Mouse (Mus musculus): ENCODE measurements around the gene Mex3a.

The Mex3a gene

GRCm38 (mm10) chr3:88532299-88532674, at the start of gene Mex3a:
Mex3a (plus strand) TSS chr3:88532395.
- DNase-seq (ENCODE audit: low spot score): no peak

GRCm38 (mm10) chr3:88483141-88483540, 49.1 kb upstream of the Mex3a start:
- no peak for DNase-seq (ENCODE audit: low spot score)

GRCm38 (mm10) chr3:88483621-88484020, 48.6 kb upstream of the Mex3a start:
- DNase-seq (ENCODE audit: low spot score): peak; percentile 67

- no peak for DNase-seq (ENCODE audit: low spot score)
These were observed 47.4 kb upstream of the Mex3a start for GRCm38 (mm10) chr3:88484597-88485316.

GRCm38 (mm10) chr3:88486043-88486442, 46.2 kb upstream of the Mex3a start:
- DNase-seq (ENCODE audit: low spot score): no peak

GRCm38 (mm10) chr3:88486887-88487286, 45.3 kb upstream of the Mex3a start:
- DNase-seq (ENCODE audit: low spot score): no peak

GRCm38 (mm10) chr3:88487396-88487795, 44.8 kb upstream of the Mex3a start:
- no peak for DNase-seq (ENCODE audit: low spot score)

GRCm38 (mm10) chr3:88493706-88494582, 38.3 kb upstream of the Mex3a start:
- no peak for DNase-seq (ENCODE audit: low spot score)

- DNase-seq (ENCODE audit: low spot score): no peak
These were observed 37.2 kb upstream of the Mex3a start for GRCm38 (mm10) chr3:88494836-88495628.

- DNase-seq (ENCODE audit: low spot score): no peak
These were observed 36.3 kb upstream of the Mex3a start for GRCm38 (mm10) chr3:88495741-88496415.

- DNase-seq (ENCODE audit: low spot score): no peak
These were observed 32.6 kb upstream of the Mex3a start for GRCm38 (mm10) chr3:88499580-88499979.

GRCm38 (mm10) chr3:88500087-88500486, 32.1 kb upstream of the Mex3a start:
- no peak for DNase-seq (ENCODE audit: low spot score)

- DNase-seq (ENCODE audit: low spot score): no peak
These were observed 31.4 kb upstream of the Mex3a start for GRCm38 (mm10) chr3:88500655-88501365.

GRCm38 (mm10) chr3:88501366-88502030, 30.7 kb upstream of the Mex3a start:
- DNase-seq (ENCODE audit: low spot score): no peak

- no peak for DNase-seq (ENCODE audit: low spot score)
These were observed 30.1 kb upstream of the Mex3a start for GRCm38 (mm10) chr3:88502031-88502571.

GRCm38 (mm10) chr3:88502641-88503504, 29.3 kb upstream of the Mex3a start:
- peak; percentile 78 for DNase-seq (ENCODE audit: low spot score)

- DNase-seq (ENCODE audit: low spot score): no peak
These were observed 28.7 kb upstream of the Mex3a start for GRCm38 (mm10) chr3:88503505-88503863.

- DNase-seq (ENCODE audit: low spot score): no peak
These were observed 28.1 kb upstream of the Mex3a start for GRCm38 (mm10) chr3:88503881-88504746.

Data from ovary, postnatal 10 days (tissue).